Mouse (Mus musculus) skeletal muscle tissue, adult 2 months (tissue): ENCODE data around the gene Rras.
A peak's percentile ranks its signal among the peaks of the same experiment; 100 is the strongest.
"Not testable (repeated sequence)": the region's sequence is repeated elsewhere in the genome, so short reads cannot be mapped to it uniquely, and the experiment has no call there.

ENCODE experiments used
- DNase-seq: peaks from one replicate; pipeline ENCODE4 v3.0.0-alpha.2; 2012; ENCODE audit warnings: low read depth, low spot score

Rras gene

GRCm38 (mm10) chr7:44999753-45000152 is 18.0 kb upstream of the Rras start:
- DNase-seq, result no peak

- no peak for DNase-seq
Observed at GRCm38 (mm10) chr7:45000539-45001114, 17.1 kb upstream of the Rras start.

DNA sequence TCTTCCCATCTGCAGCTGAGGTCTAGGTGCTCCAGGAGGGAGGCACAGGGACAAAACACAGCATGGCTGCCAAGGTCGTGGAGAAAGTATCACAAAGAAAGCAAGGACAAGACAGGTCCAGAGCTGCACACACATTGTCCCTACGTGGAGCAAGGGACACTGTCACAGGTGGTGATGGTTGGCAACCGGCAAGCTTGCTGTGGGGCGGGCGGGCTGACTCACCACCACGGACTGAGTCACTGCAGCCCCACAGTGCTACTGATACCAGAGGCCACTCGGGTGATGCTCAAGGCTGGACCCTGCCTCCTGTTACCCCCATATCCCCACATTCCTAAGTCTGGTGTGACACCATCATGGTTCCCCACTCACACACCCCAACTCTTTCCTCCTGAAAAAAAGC is 15.3 kb upstream of the Rras start:
- DNase-seq, result no peak

GRCm38 (mm10) chr7:45004546-45004945 is 13.2 kb upstream of the Rras start:
- DNase-seq, result no peak

DNA sequence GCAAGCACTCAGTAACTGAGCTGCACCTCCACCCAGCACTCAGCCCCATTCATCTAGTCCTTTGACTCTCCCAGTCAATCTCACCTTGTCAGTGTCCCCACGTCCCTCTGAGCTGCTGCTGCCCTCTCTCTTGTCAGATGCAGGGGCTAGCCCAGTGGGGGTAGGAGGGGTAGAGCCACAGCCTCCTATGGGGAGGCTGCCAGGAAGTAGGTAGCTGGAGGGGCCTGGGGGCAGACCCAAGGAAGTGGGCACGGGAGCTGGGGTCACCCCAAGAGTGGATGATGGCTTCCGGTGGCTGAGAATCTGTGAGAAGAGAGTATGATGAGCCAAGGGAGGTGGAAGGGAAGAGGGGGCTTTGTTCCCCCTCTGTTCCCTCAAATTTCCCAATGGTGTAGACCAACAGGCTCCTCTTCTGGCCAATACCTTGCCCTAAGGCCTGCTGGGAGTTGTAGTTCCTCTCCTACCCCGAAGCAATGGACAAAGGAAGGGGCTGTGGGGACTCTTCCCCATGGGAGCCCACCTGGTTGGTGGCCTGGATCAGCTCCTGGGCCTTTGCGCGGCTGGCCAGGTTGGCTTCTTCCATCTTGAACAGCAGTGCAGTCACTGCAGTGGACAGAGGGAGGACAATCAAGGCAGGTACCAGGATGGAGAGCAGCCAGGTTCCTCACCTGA is 12.3 kb upstream of the Rras start:
- DNase-seq, result no peak

GRCm38 (mm10) chr7:45006503-45006902 is 11.3 kb upstream of the Rras start:
- DNase-seq, result no peak

GRCm38 (mm10) chr7:45007141-45007540 is 10.6 kb upstream of the Rras start:
- no peak for DNase-seq

- DNase-seq, result no peak
Observed at GRCm38 (mm10) chr7:45007846-45008245, 9.9 kb upstream of the Rras start.

- DNase-seq, result no peak
Observed at GRCm38 (mm10) chr7:45008411-45008810, 9.3 kb upstream of the Rras start.

- no peak for DNase-seq
Observed at GRCm38 (mm10) chr7:45012011-45012410, 5.8 kb upstream of the Rras start.

GRCm38 (mm10) chr7:45012824-45013223 is 4.9 kb upstream of the Rras start:
- no peak for DNase-seq

DNA sequence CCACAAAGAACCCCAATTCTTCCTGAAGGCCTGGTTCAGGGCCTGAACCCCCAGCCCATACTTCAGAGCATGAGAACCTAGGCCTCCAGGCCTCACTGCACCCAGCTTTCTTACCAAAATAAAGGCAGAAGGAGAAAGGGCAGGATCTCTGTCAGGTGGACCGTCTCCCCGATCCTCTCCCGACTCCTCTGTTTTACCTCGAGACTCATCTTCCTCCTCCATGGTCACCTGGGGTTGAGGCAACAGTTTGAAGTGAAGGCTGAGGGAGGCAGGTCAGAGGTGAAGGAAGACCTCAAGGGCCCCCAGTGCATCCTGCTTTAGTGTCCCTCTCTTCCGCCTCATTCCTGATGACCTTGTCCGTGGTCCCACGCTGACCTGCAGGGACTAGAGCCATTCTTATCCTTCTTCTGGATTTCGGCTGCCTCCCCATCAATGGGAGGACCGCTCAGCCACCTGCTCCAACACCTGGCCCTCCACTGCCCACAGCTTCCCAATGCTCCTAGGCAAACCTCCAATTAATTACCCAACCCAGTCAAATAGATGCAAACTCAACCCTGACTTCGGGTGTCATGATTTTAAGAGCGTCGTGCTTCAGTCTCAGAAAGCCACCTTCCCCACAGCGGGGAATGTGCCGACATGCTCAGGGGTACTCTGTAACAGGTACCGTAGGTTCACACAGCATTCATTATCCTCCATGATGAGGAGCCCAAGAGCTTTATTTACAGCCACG is 4.2 kb upstream of the Rras start:
- DNase-seq, result no peak

- no peak for DNase-seq
Observed at GRCm38 (mm10) chr7:45014096-45014451, 3.7 kb upstream of the Rras start.

DNA sequence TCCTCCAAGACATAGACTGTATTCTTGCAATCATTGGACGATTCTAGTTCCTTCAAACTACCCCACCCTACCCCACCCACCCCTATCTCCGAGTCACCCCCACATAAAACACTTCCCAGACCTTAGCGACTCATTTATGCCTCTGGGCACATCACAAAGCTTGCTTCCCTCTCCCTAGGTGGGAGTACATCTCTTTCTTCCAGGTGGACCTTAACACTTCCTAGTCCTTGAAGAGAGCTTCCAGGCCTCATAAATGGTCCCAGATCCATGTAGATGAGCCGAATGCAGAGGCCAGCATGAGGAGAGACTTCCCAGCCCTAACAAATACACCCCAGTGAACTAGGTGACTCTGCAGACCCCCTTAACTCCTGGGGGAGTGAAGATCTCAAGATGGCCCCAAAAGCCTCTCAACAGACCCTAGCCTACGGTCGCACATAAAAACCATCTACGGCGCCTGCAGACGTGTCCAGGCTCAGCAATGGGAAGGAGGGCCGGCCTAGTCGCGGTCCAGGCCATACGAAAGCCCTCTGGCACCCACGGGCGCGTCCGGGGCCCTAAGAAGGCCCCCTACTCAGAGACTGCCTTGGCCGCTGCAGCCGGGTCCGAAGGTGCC is 2.3 kb upstream of the Rras start:
- DNase-seq, result no peak

DNA sequence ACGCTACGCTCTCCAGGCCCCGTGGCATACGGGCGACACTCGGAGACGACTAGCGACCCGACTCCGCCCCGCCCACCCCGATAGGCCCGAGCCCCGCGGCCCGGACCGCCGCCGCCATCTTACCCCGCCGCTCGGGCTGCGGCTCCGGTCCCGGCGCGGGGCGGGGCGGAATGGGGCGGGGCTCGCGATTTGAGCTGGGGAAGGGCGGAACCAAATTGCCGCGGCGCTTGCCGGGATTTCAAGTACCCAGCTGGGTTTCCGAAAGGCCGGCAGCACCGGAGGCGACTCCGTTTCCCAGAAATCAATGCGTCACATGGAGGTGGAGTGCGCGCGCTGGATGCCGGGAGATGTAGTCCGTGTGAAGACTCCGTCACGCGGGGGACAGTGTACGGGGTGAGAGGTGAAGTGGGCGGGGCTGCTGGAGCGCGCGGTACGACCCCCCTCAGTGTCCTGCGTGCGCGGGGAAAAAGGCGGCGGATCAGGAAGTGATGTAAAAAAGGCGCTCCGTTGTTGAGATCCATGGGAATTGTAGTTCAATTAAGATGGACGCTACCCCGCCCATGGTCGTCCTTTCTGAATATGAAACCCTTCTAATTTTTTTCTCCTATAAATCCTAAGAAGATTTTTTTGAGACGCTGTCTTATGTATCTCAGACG is 1.7 kb upstream of the Rras start, which contains the start of gene Scaf1:
Gene Scaf1 (minus strand): TSS at position 407 of the 656 bp plus-strand sequence.
- peak; percentile 99 for DNase-seq

DNA sequence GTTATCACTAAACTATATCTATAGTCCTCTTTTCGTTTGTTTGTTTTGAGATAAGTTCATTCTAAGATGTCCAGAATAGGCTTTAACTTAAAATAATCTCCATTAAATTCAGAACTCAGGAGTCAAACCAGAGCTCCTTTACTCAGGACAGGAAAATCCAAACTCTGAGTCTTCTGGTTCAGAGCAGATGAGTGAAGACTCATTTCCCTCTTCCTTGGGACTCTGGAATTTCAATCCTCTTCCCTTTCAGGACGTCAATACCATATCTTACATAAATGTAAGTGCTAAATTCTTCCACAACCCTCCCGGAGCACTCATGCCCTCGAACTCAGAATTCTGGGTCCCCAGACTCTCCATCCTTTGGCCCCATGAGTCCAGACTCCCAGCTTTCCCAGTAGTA is 1.0 kb upstream of the Rras start:
- no peak for DNase-seq

GRCm38 (mm10) chr7:45019031-45019571 is 1.3 kb downstream of the Rras start:
- peak; percentile 85 for DNase-seq

GRCm38 (mm10) chr7:45020225-45020624 is 2.5 kb downstream of the Rras start:
- DNase-seq, result no peak

DNA sequence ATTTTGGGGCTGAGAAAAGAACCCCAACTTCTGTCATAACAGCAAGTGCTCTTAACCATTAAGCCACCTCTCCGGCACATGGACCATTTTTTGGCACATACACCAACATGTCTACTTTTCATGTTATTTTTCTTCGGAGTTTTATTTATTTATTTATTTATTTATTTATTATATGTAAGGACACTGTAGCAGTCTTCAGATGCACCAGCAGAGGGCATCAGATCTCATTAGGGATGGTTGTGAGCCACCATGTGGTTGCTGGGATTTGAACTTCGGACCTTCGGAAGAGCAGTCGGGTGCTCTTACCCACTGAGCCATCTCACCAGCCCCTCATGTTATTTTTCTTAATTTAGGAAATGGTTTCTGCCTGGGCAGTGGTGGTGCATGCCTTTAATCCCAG is 6.0 kb downstream of the Rras start:
- DNase-seq, result not testable (repeated sequence)

DNA sequence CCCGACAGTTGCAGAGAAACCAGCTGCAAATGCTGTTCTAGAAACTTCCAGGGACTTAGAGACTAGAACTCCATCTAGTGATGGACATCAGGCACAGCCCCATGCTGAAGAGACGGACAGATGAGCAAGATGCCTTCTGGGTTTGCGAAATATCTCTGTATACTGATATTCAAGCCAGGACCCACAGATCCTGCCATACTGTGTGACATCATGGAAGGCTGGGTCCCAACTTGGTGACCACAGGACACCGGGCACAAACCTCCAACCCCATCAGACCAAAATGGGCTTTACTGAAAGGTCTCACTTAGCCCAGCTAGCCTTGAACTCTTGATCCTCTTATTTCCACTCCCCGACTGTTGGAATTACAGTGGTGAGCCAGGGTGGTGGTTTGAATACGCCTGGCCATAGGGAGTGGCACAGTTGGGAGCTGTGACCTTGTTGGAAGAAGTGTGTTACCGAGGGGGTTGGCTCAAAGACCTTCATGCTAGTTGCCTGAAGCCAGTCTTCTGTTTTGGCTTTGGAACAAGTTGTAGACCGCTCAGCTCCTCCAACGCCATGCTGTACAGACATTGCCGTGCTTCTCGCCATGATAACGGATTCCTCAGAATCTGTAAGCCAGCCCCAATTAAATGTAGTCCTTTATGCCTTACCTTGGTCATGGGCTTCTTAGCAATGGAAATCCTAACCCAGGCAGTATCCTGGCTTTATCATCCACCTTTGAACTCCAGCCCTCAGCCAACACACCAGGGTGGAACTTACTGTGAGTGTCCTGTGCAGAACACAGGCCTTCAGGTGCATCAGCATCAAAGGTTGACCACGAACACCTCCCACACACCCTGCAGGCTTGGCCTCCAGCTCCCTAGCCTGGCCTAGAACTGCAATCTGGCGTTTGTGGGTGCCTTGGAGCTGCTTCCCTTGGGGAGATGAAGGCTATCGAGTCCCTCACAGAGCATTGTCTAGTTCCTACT is 6.8 kb downstream of the Rras start:
- no peak for DNase-seq
